Mouse (Mus musculus) hindbrain, postnatal 0 days (tissue): ENCODE measurements around the gene Rgs10. TPM values are rescaled to one million over a fixed set of nuclear protein-coding genes. Genes with fewer than 3 reads are reported as not detected.

Experiments used
- ATAC-seq: fragments of 200-750 bp; cut with Nextera tagmentation; 2 replicates; pipeline ENCODE4 v1.8.0; 2017; ENCODE audit warnings: mild to moderate bottlenecking, moderate TSS enrichment, moderate library complexity
- DNase-seq: peaks from one replicate; pipeline ENCODE4 v3.0.0-alpha.2; 2015; ENCODE audit warnings: low spot score
- H3K27ac ChIP-seq: fragments of 300-500 bp; sonication (generic); 2 replicates; pipeline ENCODE4 v1.5.1; 2014; ENCODE audit warnings: mild to moderate bottlenecking
- H3K27me3 ChIP-seq: fragments of 300-500 bp; sonication (generic); 2 replicates; pipeline ENCODE4 v1.6.1; 2014; ENCODE audit warnings: low read length, mixed read lengths; ENCODE audit not compliant: insufficient read depth
- H3K36me3 ChIP-seq: fragments of 300-500 bp; sonication (generic); 2 replicates; pipeline ENCODE4 v1.6.1; 2014; ENCODE audit warnings: low read length, mixed read lengths; ENCODE audit not compliant: insufficient read depth
- H3K4me1 ChIP-seq: fragments of 300-500 bp; sonication (generic); 2 replicates; pipeline ENCODE4 v1.6.1; 2014; ENCODE audit warnings: antibody characterized with exemption, low read length, mixed read lengths; ENCODE audit not compliant: insufficient read depth
- H3K4me2 ChIP-seq: fragments of 300-500 bp; sonication (generic); 2 replicates; pipeline ENCODE4 v1.6.1; 2014; ENCODE audit warnings: low read depth, mild to moderate bottlenecking, low read length, moderate library complexity, mixed read lengths
- H3K4me3 ChIP-seq: fragments of 300-500 bp; sonication (generic); 2 replicates; pipeline ENCODE4 v1.5.1; 2014; ENCODE audit warnings: low read length
- H3K9ac ChIP-seq: fragments of 300-500 bp; sonication (generic); replicated peaks from 2 replicates; pipeline ENCODE4 v1.6.1; 2014; ENCODE audit warnings: mild to moderate bottlenecking, low read length, moderate library complexity, mixed read lengths
- H3K9me3 ChIP-seq: fragments of 300-500 bp; sonication (generic); 2 replicates; pipeline ENCODE4 v1.6.1; 2016; ENCODE audit warnings: low read length, mixed read lengths
- CTCF ChIP-seq: IDR thresholded peaks from 2 replicates; pipeline ENCODE4 v1.5.1; 2016; ENCODE audit warnings: antibody characterized with exemption, control low read depth, low read depth
- WGBS: fragments of 180-500 bp; shearing (Covaris S2); extraction: QIAGEN DNeasy Blood & Tissue Kit; methylation state at CpG from one replicate; pipeline ENCODE4 v1.1.7; 2014; 5-methylcytosine and 5-hydroxymethylcytosine counted together
- polyA plus RNA-seq: library from polyadenylated mRNA; unstranded; fragments of >200 nt; fragmentation: Nextera tagmentation; extraction: Ambion mirVana; gene quantifications from 2 replicates; pipeline ENCODE4 v1.2.1, GENCODE M21; 2015
- total RNA-seq: library from RNA; depleted of rRNA; stranded (reverse); fragments of >200 nt; gene quantifications from 2 replicates; pipeline ENCODE4 v1.2.3, GENCODE M21; 2014; rRNA removed

The Rgs10 gene
- total RNA-seq, result 31.7 and 35.4 TPM in 2 replicates
- polyA plus RNA-seq, result 101 and 107 TPM in 2 replicates

DNA sequence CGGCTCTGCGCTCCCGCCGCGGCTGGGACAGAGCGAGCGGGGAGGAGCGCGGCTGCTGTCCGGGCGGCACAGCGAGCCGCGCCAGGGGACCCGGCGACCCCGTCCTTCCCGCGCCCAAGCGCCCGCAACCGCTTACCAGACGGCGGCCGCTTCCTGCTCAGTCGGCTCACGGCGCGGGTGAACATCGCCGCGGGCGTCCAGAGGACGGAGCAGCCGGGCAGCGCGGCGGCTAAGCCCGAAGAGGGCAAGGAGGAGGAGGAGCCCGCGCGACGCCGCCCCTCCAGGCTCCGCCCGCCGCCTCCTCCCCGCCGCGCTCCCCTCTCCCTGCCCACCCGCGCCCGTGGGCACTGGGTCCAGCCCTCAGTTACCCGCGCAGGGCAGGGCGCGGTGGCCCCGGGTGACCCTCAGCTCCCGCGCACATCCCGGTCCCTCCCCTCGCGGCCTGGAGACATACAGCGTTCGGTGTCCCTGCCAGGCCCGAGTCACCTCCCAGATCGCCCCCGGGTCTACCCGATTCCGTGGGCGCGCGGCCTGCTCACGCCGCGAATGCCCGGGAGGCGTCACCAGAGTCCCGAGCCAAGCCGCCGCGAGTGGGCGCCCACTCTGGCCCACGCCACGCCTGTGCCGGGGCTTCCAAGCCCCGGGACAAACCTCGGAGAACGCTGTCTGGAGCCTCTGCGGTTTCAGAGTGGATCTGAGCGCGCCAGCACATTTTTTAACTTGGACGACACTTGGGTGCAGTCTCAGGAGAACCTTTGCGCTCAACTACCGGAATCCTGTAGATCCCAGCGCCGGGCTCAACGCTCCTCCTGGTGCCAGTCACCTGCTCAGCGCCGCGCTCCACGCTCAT is at the start of gene Rgs10:
Rgs10 (minus strand) TSS at position 829 of the 850 bp plus-strand sequence.
- H3K4me1 ChIP-seq, result no peaks in the 10 kb centered on the region
- peak; percentile 60 for DNase-seq
- H3K9ac ChIP-seq, result peak within 1 kb of the TSS; percentile 62
- WGBS, result under 1% methylated on average over 80 of the region's 102 CpGs
- TF ChIP-seq CTCF, result 0 out of 2 replicates have a peak, but pooled peaks have one; percentile 5
- ATAC-seq, result peak; percentile 72
- peak within 1 kb of the TSS; percentile 75 for H3K4me3 ChIP-seq
- no peaks in the 10 kb centered on the region for H3K9me3 ChIP-seq
- no peaks in the 10 kb centered on the region for H3K36me3 ChIP-seq
- peak within 1 kb of the TSS; percentile 96 for H3K4me2 ChIP-seq
- no peaks in the 10 kb centered on the region; the same call in 1 of the 2 replicates for H3K27me3 ChIP-seq
- peak within 1 kb of the TSS; percentile 56; the same call in 1 of the 2 replicates for H3K27ac ChIP-seq

DNA sequence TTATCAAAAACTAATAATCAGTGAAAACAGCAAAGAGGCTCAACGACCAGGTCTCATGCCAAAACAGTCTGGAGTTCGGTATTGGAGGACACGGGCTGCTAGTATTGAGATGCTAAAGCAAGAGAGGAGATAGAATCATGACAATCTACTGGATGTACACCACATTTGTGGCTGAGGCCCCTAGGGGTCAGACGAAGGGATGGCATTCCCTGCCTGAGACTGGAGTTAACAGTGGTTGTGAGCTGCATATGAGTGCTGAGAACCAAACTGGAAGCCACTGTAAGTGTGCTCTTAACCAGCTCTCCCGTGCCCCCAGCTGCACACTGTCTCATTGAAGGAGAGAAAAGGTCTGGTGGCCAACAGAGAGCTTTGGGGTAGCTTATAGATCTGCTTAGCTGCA is 43.8 kb upstream of the Rgs10 start:
- DNase-seq (no peak), ATAC-seq (no peak)
- H3K9me3 ChIP-seq, result no peaks in the 10 kb centered on the region
- no peak overlapping the region; the same call in 1 of the 2 replicates for H3K27ac ChIP-seq
- H3K4me2 ChIP-seq, result peak overlapping the region; percentile 94
- no peaks in the 10 kb centered on the region for H3K36me3 ChIP-seq
- H3K9ac ChIP-seq, result peak overlapping the region; percentile 35; the same call in 1 of the 2 replicates
- H3K4me3 ChIP-seq, result peak overlapping the region; percentile 91
- no peaks in the 10 kb centered on the region for H3K27me3 ChIP-seq
- WGBS, result 74% methylated on average over 5 of the region's 5 CpGs
- H3K4me1 ChIP-seq, result no peaks in the 10 kb centered on the region
- peak; percentile 27 for TF ChIP-seq CTCF

DNA sequence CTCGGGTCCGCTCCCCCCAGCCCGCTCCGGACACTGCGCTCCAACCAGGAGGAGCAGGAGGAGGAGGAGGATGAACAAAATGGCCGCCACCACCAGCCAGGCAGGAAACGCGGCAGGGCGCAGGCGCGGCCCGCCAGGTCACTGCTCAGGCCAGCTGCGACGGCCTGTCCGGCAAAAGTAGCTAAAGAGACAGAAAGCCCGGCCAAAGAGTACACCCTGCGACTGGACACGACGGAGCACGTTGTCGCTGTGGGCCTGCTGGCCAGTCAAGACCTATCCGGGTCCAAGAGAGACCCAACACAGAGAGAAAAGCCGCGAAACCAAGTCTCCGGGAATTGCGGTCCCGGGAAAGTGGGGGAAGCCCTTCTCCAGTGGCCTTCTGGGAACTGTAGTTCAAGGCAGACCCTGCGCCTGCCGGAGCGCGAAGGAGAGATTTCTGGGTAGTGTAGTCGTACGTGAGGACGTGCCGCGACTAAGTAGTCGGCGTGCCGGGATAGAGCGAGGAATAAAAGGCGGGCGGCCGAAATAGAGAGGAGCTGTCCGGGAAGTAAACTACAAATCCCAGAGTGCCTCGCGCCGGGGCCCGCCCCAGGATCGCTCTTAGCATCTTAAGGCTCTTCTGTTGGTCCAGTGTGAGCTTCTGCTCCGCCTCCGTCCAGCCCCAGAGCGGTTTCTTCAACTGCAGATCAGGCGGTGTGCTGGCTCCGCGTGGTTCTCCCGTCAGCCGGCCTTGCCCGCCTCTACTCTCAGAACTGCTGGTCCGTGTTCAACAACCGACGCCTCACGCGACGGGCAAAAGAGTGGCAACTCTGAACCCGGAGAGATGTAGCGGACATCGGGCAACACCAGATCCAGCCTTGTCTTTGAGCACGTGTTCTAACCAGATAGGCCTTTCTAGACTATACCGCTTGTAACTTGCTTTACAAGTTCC is 43.0 kb upstream of the Rgs10 start, which contains the start of gene Tial1:
Tial1 (minus strand) TSS at position 433 of the 931 bp plus-strand sequence.
- DNase-seq (peak; percentile 99), ATAC-seq (peak; percentile 99)
- WGBS, result under 1% methylated on average over 68 of the region's 69 CpGs
- H3K9ac ChIP-seq, result peak within 1 kb of the TSS; percentile 89
- H3K4me2 ChIP-seq, result peak within 1 kb of the TSS; percentile 94
- no peaks in the 10 kb centered on the region for H3K36me3 ChIP-seq
- no peak for TF ChIP-seq CTCF
- no peaks in the 10 kb centered on the region for H3K9me3 ChIP-seq
- H3K27ac ChIP-seq, result peak within 1 kb of the TSS; percentile 91
- no peaks in the 10 kb centered on the region for H3K4me1 ChIP-seq
- no peaks in the 10 kb centered on the region for H3K27me3 ChIP-seq
- peak within 1 kb of the TSS; percentile 91 for H3K4me3 ChIP-seq

DNA sequence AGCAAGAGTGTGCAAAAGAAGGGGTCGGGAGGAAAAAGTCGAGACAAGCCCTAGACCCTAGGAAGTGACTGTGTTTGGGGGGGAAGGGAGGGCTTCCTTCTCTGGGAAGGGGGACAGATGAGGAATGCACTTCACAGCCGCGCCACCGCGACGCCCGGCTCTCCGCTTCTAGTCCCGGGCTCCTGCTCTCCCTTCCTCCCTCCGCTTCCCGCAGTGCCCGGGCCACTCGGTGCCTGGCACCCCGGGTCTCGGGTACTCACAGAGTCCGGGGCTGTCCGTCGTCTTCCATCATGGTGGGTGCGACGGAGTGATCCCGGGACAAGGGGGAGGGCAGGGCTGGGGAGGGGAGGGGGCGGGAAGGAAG is 42.3 kb upstream of the Rgs10 start:
- WGBS, result 0% methylated on average over 22 of the region's 23 CpGs
- DNase-seq, result no peak
- no peaks in the 10 kb centered on the region for H3K36me3 ChIP-seq

DNA sequence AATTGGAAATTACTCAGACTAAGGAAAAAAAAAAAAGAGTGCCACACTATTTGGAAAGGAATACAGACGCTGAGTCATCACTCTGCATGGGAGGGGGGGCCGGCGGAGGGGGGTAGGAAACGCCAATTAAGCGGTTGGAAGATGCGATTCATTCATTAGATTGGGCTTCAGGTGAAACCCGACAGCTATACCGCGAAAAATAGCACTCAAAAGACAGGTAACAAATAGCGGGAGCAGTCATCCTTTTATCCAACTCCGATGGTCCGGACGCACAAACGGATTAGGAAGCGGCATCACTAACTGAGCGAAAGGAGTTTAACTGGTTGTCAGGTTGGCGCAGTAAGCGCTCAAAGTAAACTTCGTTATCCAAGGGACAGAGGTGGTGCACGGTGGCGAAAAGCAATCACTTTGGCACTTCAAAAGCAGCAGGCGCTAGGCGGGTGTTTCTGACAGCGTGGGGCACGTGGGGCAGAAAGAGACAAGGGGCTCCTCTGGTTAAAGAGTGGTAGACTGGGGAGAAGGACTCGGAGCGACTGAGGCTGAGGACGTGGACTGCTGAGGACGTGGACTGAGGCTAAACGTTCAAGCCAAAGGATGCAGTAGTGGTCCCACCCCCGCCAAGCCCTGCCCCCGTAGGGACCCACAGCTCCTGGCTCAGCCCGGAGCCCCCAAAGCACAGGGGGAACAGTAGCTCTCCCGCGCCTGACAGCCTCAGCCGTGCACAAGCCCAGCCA is 41.7 kb upstream of the Rgs10 start:
- TF ChIP-seq CTCF, result no peak
- under 1% methylated on average over 36 of the region's 36 CpGs for WGBS
- Histone ChIP-seq H3K4me1 (no peaks in the 10 kb centered on the region), H3K4me3 (peak overlapping the region; percentile 91), H3K4me2 (peak overlapping the region; percentile 94), H3K9me3 (no peaks in the 10 kb centered on the region), H3K36me3 (no peaks in the 10 kb centered on the region), H3K9ac (peak overlapping the region; percentile 89), H3K27me3 (no peaks in the 10 kb centered on the region), H3K27ac (peak overlapping the region; percentile 91)
- peak; percentile 41 for DNase-seq
- ATAC-seq, result peak; percentile 1; the same call in 1 of the 2 replicates

More for the DNA sequence above, 42.3 kb upstream of the Rgs10 start:
- peak; percentile 1; the same call in 1 of the 2 replicates for ATAC-seq
- Histone ChIP-seq H3K9me3 (no peaks in the 10 kb centered on the region), H3K4me1 (no peaks in the 10 kb centered on the region), H3K4me2 (peak overlapping the region; percentile 94), H3K9ac (peak overlapping the region; percentile 89), H3K27me3 (no peaks in the 10 kb centered on the region), H3K4me3 (peak overlapping the region; percentile 91), H3K27ac (peak overlapping the region; percentile 91)
- TF ChIP-seq CTCF, result no peak

DNA sequence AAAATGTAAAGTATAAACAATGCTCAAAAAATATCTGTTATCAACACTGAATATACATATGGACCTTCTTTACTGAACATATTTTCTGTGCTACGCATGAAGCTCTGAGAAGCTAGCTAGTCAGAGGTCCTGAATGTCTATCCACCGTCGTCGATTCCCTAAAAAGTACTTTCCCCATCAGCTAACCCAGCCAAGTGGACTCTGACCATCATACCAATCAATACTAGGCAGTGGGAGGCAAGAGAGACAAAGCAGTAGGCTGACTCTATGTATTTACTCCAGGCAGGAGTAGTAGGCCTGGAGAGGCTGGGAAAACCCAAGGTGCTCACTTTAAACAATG is 41.2 kb upstream of the Rgs10 start:
- Histone ChIP-seq H3K4me2 (peak overlapping the region; percentile 94), H3K27me3 (no peaks in the 10 kb centered on the region), H3K36me3 (no peaks in the 10 kb centered on the region), H3K27ac (0 out of 2 replicates have a peak overlapping the region, but pooled peaks have one; percentile 91), H3K4me3 (peak overlapping the region; percentile 91), H3K4me1 (no peaks in the 10 kb centered on the region), H3K9me3 (no peaks in the 10 kb centered on the region), H3K9ac (peak overlapping the region; percentile 89)
- 12% methylated on average over 4 of the region's 4 CpGs for WGBS
- DNase-seq, result no peak
- TF ChIP-seq CTCF, result no peak
- ATAC-seq, result no peak
